Mouse (Mus musculus) neural tube, embryonic 10.5 days (tissue): ENCODE results near the gene Gm20696.

Source experiments
- DNase-seq: peaks from one replicate; pipeline ENCODE4 v3.0.0-alpha.2; 2017; ENCODE audit warnings: low spot score; ENCODE audit errors: extremely low spot score

Gm20696 gene

DNA sequence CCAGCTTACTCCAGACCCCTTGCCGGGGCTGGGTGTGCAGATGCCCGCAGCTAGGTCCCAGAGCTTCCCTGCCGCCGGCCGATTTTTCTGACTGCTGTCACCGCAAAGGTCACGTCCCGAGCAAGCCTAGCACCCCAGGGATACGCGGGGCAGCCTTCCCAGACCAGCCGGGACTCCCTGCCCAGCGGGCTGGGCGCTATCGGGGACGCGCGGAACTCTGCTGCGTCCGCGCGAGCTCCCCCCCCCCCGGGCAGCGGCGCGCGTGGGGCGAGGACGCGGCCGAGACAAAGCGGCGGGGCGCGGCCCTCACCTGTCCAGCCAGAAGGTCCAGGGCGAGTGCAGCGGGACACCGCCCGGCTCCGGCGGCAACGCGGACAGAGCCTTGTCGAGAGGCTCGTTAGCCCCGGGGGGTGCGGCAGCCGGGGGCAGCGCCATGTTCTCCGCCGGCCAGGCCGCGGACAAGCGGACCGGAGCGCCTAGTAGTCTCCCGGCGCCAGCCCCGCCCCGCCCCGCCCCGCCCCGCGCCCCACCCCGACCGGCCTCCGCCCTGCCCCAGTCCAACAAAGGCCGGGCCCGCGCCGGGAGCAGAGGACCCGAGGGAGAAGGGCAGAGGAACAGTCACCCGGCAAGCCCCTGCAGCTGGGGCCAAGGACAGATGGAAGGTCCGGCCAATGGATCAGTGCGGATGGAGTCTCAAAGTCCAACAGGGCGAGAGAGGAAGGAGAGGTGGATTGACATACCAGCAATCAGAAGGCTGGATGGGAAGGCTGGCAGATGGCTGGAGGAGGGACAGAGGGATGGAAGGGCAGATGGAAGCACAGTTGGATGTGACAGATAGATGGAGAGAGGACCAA is at the start of gene Gm20696, which contains the start of gene Eif4e3:
Gene Gm20696 (minus strand): TSS at position 480 of the 854 bp plus-strand sequence.
Gene Eif4e3 (minus strand): TSS at position 454 of the 854 bp plus-strand sequence.
- DNase-seq: peak; percentile 86

DNA sequence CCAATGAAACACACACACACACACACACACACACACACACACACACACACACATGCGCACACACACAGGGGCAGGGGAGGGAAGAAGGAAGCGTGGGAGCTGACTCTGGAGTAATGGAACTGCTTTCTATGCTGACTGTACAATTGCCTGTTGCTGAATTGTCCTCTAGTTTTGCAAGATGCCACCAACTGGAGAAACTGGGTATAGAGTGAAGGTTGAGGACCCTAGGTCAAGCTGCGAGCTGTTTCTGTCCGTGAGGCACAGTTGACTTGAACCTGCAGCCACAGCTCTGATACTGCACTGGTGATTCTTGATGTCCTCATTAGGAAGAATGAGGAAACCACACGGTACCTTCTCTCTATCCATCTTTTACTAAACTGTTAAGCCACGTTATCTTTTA is 49.3 kb upstream of the Gm20696 start:
- DNase-seq: no peak

DNA sequence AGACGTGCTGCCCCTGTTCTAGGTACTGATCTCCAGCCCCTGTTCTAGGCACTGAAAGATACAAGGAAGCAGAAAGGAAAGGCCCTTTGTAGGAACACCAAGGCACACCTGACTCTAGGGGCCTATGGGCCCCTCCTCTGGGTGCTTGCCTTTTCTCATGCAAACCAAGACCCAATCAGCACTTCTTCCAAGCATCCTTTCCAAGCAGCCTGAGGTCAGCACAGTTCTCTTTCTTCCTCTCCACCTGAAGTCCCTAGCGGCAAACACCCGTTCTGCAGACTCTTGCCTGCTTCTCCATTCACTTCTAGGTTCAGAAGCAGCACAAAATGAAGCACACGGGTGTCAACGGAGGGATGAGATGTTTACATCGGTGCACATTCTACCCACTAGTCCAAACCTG is 48.6 kb upstream of the Gm20696 start:
- no peak for DNase-seq

DNA sequence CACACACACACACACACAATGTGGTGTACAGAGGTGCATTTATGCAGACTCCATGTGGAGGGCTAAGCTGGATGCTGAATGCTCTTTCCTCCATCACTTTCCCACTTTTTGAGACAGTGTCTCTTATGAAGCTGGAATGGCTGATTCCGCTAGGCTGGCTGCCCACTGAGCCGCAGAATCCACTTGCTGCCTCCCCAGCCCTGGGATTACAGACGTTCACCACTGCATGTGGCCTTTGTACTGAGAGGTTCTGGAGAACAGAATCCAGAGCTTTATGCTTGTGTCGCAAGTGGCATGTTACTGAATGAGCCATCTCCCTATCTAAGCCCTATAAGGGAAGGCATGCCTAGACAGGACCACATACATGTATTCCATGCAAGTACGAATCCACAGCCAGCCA is 46.7 kb upstream of the Gm20696 start:
- DNase-seq: no peak

DNA sequence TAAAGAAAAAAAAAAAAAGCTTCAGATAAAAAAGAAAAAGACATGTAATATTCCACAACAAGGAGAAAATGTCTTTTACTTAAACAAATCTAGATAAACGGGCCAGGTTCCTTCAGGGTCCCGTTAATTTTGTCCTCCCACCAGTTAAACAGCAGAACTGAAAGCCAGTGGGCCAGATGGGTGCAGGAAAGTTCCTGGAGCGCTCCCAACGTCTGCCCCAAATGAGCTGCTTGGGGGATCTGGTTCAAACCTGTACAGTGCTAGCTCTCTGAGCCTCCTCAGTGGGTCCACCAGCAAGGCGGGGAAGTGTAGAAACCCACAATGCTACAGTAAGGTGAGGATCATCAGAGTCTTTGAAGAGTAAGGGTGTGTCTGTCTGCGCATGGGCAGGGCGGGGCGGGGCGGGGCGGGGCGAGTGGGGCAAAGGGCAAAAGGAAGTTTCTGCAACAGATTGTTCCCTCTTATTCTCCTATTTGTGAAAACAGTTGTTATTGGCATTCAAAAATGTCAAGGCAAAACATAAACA is 45.0 kb upstream of the Gm20696 start:
- no peak for DNase-seq

DNA sequence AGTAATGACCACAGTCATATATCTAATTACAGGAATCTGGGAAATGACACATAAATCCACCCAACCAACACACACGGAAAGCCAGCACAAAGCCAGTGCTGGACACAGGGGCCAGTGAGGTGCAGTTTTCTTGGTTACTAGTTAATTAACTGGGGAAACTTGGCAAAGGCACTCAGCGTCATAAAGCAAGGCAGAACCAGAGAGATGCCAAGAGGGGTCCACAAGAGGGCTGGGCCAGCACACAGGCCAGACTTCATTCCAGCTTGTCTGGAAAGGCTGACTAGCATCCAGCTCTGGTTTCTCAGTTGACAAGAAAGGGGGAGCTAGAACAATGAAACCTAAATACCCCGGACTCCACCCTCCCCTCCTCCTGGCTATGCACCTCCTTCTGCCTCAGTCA is 33.9 kb upstream of the Gm20696 start:
- DNase-seq: no peak

DNA sequence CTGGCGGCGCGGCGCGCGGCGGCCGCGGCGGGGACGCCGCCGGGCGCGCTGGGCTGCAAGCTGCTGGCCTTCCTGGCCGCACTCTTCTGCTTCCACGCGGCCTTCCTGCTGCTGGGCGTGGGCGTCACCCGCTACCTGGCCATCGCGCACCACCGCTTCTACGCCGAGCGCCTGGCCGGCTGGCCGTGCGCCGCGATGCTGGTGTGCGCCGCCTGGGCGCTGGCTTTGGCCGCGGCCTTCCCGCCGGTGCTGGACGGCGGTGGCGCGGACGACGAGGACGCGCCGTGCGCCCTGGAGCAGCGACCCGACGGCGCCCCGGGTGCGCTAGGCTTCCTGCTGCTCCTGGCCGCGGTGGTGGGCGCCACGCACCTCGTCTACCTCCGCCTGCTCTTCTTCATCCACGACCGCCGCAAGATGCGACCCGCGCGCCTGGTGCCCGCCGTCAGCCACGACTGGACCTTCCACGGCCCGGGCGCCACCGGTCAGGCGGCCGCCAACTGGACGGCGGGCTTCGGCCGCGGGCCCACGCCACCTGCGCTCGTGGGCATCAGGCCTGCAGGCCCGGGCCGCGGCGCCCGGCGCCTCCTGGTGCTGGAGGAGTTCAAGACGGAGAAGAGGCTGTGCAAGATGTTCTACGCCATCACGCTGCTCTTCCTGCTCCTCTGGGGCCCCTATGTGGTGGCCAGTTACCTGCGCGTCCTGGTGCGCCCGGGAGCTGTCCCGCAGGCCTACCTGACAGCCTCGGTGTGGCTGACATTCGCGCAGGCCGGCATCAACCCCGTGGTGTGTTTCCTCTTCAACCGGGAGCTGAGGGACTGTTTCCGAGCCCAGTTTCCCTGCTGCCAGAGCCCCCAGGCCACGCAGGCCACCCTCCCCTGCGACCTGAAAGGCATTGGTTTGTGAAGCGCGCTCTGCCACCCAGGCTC is 26.6 kb upstream of the Gm20696 start:
- peak; percentile 68 for DNase-seq

DNA sequence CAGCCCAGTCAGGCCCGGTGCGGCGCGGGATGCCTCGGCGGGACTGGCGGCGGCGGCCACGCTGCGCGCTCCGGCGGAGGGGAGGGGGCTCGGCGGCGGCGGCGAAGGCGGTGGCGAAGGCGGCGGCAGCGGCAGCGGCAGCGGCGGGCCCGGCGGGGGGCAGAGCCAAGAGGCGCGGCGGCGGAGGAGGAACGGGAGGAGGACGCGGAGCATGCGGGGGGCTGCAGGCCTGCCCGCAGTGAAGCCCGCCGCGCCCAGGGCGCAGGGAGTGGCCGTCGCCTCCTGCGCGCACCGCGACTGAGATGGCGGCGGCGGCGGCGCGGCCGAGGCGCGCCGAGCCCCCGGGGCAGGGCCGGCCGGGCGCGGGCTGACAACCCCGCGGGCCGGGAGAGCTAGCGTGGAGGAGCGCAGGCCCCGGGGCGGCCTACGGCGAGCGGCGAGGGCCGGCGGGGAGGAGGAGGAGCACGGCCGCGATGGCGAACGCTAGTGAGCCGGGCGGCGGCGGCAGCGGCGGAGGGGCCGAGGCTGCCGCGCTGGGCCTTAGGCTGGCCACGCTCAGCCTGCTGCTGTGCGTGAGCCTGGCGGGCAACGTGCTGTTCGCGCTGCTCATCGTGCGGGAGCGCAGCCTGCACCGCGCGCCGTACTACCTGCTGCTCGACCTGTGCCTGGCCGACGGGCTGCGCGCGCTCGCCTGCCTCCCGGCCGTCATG is 25.8 kb upstream of the Gm20696 start, which contains the start of gene Gpr27:
Gene Gpr27 (plus strand): TSS at position 474 of the 710 bp plus-strand sequence.
- DNase-seq: peak; percentile 75

DNA sequence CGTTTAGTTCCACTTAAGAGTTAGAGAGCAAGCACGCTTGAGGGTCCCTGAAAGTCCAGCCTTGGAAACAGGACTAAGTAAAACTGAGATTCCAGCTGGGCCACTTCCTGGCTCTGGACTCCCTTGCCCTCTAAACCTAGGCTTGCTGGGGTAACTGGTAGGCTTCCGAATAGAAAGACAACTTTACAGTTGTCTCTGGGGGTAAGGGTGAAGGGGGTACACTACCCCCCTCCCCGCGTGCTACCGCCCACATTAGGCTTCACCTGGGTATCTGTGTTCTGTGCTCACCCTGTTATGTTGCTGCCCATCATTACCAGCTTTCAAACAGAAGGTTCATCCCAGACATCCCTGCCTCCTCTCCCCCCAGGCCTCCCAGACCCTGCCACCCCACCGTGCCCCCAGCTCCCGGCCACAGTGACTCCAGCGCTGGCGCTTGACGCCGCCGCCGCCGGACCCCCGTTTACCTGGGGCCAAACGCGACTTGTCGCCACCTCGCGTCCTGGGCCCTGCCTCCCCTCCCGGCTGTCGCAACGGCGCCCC is 25.1 kb upstream of the Gm20696 start:
- no peak for DNase-seq

DNA sequence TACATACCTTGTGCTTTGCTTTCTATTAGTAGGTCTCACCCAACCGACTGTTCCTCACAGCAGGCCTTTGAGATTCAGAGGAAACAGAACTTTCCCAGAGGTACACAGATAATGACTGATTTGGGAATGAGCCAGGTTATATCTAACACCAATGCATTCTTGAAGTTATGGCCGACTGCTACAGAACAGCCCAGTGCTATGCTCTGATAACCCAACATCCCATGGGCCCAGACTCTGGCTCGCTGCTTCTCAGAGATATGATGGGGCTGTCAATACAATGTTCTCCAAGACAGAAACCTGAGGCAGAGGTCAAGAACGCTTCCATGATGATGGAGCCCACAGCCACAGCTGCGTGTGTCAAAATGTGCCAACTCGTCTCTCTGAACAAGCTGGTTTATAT is 21.9 kb upstream of the Gm20696 start:
- no peak for DNase-seq

DNA sequence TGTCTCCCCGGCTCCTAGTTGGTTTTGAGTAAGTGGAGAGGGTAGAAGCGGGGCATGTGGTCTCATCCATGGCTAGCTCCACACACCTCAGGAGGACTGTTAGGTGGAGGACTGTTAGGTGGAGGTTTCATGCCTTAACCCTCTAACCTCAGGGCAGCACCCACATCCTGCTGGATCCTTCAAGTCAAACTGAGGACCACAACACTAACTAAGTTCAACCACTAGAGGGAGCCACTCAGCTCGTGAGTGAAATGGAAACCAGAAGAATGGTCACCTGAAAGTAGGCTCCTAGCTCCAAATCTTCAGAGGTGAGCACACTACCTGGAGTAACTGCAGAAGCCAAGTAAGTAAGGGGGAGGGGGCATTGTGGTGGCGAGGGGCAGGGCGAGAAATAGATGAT is 18.3 kb upstream of the Gm20696 start:
- DNase-seq: no peak

DNA sequence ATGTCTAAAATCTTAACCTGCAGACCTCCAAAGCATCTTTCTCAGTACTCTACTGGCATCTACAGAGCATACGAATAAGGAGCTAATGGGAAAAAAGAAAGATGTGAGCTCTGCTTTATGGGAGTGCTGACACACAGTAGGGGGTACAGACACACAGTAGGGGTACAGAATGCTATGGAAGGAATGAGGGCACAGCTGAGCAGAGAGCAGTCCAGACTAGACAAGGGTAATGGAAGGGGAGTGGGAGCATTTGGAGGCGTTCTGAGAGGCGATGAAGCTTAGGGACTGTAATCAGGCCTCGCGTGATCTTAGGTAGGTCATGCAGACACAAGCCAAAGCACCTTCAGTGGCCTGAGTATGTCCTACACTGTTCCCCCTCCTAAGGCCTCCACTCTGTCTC is 17.4 kb upstream of the Gm20696 start:
- no peak for DNase-seq

DNA sequence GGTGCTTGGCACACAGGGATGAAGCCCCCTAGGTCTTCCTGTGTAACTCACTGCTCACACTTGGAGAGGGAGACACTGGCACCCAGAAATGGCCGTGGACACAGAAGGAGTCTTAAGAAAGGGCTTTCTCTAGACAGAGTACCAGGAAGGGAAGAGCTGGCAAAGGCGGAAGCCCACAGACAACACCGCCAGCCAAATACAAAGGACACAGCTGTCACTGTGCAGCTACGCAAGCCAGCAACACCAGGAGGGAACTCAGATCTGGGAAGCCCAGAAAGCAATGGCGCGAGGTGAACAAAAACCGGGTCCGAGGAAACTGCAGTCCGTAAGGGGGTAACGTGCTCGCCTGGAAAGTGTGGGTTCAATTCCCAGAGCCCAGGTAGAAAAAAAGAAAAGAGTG is 11.5 kb upstream of the Gm20696 start:
- no peak for DNase-seq

DNA sequence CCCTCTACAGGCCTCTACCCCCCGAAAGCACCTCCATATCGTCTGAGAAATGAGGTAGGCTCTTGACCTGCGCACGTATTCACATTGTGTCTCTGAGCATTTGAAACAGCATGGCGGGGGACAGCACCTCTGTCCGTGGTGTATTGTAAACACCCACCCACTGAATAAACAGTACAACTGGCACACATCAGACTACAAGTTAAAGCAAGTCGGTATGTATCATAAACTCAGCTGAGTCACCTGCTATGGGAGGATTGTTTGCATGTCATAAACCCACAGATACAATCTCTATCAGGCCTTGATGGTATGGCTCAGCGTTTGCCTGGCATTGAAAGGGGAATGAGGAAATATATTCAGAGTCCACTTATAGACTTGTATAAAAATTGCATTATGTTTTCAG is 10.7 kb upstream of the Gm20696 start:
- DNase-seq: no peak

DNA sequence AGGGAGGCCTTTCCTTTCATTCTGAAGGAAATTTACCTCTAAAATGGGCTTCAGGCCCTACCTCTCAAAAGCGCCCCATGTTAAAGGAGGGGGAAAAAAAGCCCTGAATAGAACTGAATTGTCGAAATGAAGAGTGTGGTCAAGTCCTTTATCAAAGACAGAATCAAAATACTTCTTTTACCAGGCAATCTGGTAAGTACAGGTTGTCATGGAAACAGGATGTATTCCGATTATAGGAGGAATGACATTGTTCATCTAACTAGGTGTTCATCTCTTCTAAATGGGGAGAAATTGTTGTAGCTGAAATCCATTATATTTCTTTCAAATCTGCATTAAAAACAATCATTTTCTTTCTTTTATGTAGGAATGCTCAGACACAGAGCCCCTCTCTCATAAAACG is 7.9 kb upstream of the Gm20696 start:
- DNase-seq: no peak

DNA sequence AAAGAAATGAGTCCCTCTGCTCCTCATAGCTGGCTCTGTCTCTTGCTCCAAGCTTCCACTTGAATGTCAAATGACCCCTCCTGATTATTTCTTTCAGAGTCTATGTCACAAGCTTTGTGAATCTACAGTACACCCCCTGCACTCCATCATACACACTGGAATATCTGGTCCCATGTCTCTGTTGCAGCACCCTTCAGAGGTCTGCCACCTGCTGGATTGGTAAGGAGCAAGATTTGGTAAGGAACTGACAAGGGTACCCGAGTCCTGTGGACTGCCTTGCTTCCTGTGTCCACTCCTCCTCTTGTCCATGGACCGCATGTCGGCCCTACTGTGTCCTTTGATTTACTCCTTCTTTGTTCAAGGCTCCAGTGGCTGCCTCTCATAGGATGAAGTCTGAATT is 5.2 kb upstream of the Gm20696 start:
- no peak for DNase-seq

DNA sequence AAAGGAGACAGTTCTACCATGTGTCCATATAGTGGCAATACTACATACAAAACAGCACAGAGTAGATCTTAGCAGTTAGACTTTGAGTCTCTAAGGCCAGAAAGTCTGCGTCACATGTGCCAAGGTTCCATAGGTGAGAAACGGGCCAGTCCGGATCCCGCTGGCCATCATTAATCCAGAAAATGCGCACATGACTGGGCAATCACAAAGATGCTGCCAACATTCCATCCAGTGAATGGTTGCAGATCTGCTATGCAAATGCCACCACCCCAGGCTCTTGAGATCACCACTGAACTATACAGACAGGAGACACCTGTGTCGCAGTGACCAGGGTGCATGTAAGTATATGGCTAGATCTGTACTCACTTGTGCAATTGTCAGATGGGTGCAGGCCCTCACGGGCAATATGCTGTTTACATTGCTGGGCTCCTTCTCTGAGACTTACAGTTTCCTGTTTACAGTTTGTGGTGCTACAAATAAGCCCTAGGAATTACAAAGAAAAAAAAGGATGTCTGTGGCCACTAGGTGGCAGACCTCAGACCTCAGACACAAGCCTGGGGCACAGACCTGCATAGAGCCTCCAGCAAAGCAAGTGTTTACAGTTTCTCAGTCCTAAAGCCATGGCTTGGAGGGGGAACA is 4.0 kb upstream of the Gm20696 start:
- DNase-seq: peak; percentile 61

DNA sequence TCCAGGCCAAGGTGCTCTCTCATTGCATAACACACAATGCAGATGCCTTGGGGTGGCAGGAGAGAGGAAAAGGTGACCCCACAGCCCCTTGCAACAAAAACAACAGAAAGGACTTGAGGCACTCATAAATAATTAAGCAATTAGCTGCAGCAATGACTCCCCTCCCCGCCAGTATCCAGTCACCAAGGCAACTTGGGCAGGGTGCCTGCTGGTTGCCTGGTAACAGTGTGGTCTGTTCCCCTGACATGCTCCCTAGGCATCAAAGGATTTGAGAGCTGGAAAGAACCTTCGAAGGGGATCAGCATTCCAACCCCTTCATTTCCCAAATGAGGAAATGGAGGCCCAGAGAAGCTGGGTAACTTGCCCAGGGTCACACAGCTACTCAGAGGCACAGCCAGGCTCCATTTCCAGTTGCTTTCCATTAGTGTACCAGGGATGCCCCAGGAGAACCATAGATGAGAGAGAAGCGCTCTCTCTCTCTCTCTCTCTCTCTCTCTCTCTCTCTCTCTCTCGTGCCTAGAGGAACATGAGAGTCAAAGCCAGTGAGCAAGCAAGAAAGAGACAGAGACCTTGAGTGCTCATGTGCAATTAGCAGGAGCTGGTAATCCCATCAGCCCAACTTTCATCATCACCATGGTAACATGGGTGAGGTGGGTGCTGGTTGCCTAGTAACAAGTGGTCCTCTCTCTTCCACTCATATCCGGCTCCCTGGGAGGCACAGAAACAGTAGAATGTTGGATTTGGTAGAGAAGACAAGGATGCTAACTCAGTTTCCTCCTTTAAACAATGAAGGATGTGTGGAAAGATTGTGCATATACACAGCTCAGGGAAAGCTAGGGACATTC is 3.1 kb upstream of the Gm20696 start:
- no peak for DNase-seq

DNA sequence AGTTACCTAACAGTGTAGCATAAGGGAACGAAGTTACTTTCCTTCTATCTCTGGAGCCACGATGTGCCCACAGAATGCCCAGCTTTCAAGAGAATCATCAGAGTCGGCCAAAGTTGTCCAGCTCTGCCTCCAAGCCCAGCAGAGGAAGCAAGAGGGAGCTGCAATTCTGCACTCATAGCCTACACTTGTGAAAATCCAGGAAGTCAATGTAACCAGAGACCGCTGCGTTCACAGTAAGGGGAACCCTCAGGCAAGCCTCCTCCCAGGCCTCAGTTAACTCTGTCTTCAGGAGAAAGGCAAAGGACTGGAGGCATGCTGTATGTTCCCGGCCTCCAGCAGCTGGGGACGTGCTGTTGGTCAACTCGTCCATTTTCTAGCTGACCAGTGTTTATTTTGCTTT is 693 bp upstream of the Gm20696 start:
- no peak for DNase-seq
